Comparison of ENCODE assay signal across 30 mouse cellular contexts in the genomic region with DNA sequence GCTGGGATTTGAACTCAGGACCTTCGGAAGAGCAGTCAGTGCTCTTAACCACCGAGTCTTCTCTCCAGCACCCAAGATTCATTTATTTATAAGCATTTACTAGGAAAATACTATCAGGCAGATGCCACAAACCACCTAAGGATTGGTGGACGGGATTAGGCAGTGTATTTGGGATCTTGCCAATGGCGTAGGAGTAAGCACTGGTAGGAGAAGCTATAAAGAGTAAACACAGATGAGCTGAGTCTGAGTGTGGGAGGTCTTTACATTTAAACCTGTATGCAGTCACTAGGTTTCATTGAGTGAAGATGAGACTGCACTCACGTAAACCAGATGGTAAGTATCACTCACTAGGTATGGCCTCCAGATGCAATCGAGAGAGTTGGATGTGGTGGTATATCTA. TPM values are rescaled to one million over a fixed set of nuclear protein-coding genes. Genes with fewer than 3 reads are reported as not detected.
DNase-seq lines count a peak whose midpoint lies in the region; ATAC-seq lines count a peak whose summit lies in the region.
"Had no signal": no experiment of that assay in that cellular context is flagged by ENCODE, and none has a peak within 500 bp of the region (broad histone marks: within the 10 kb centered on the region; RNA-seq: fewer than 3 reads in every experiment).

No protein-coding gene starts in this region.

- H3K4me3 ChIP-seq in forebrain, embryonic 16.5 days (replicated peaks; ENCODE audit: low read length): no peak overlapping the region
- H3K4me3 ChIP-seq: embryonic facial prominence, embryonic 10.5 days; embryonic facial prominence, embryonic 13.5 days; erythroblast, embryonic 14.5 days; forebrain, embryonic 10.5 days; forebrain, embryonic 13.5 days; hindbrain, embryonic 12.5 days; hindbrain, embryonic 15.5 days had no signal

- no peak overlapping the region for H3K4me2 ChIP-seq in forebrain, embryonic 16.5 days (ENCODE audit: low read length)
- H3K4me2 ChIP-seq: embryonic facial prominence, embryonic 13.5 days; forebrain, embryonic 13.5 days; heart, embryonic 11.5 days; hindbrain, embryonic 12.5 days; hindbrain, embryonic 15.5 days had no signal

- H3K27ac ChIP-seq in forebrain, embryonic 16.5 days (ENCODE audit: low read length): no peak overlapping the region
- H3K27ac ChIP-seq: embryonic facial prominence, embryonic 10.5 days; embryonic facial prominence, embryonic 13.5 days; forebrain, embryonic 10.5 days; forebrain, embryonic 13.5 days; hindbrain, embryonic 12.5 days; hindbrain, embryonic 15.5 days had no signal

- H3K27me3 ChIP-seq in forebrain, embryonic 16.5 days (replicated peaks; ENCODE audit: control insufficient read depth, insufficient read depth, low read length): no peaks in the 10 kb centered on the region
- H3K27me3 ChIP-seq: CH12.LX; embryonic facial prominence, embryonic 13.5 days; forebrain, embryonic 13.5 days; hindbrain, embryonic 12.5 days; hindbrain, embryonic 15.5 days; Patski had no signal

- 96% methylated on average over 6 of the region's 6 CpGs for whole genome bisulfite sequencing in forebrain, embryonic 16.5 days

- peak; percentile 36 for DNase-seq in heart, adult 11 months
- DNase-seq in heart, postnatal 4 days: no peak
- peak; percentile 18 to 26 for DNase-seq in left cerebral cortex, postnatal 25 days (ENCODE audit: low spot score in 2 of 2)
- no peak for DNase-seq in left cerebral cortex, postnatal 10 days (ENCODE audit: extremely low spot score in 1 of 2, low spot score in 2 of 2)
- DNase-seq in right cerebral cortex, adult 2 months (ENCODE audit: low spot score in 2 of 2): peak; percentile 25 to 37
- DNase-seq in right cerebral cortex, postnatal 25 days: no peak
- DNase-seq: adrenal gland, postnatal 10 days; adrenal gland, postnatal 36 days; B cell, adult 2 months; cerebellum, adult 11 months; cerebellum, adult 2 months; cerebellum, adult 9-11 months; cerebellum, postnatal 25 days; embryo, embryonic 11 days; forebrain, postnatal 0 days; gastrocnemius, postnatal 10 days; gastrocnemius, postnatal 36 days; heart, postnatal 10 days had no signal

- ATAC-seq in forebrain, embryonic 16.5 days: no peak
- ATAC-seq: forebrain, embryonic 13.5 days; forebrain, postnatal 0 days; Patski had no signal

- H3K9me3 ChIP-seq in forebrain, embryonic 16.5 days (ENCODE audit: control insufficient read depth, low read length): no peaks in the 10 kb centered on the region
- H3K9me3 ChIP-seq: embryonic facial prominence, embryonic 10.5 days; embryonic facial prominence, embryonic 13.5 days; forebrain, embryonic 10.5 days; forebrain, embryonic 13.5 days; G1E; hindbrain, embryonic 12.5 days; hindbrain, embryonic 15.5 days had no signal

- intact Hi-C loops in left cerebral cortex, postnatal 25 days (cut with DNase I): no loop called here
- intact Hi-C loops in left cerebral cortex, postnatal 10 days (cut with DNase I): no loop called here

- no peaks in the 10 kb centered on the region for H3K4me1 ChIP-seq in forebrain, embryonic 16.5 days (replicated peaks; ENCODE audit: control insufficient read depth, insufficient read depth, low read length)
- H3K4me1 ChIP-seq: embryonic facial prominence, embryonic 10.5 days; embryonic facial prominence, embryonic 13.5 days; forebrain, embryonic 10.5 days; forebrain, embryonic 13.5 days; hindbrain, embryonic 12.5 days; hindbrain, embryonic 15.5 days had no signal

- H3K9ac ChIP-seq in forebrain, embryonic 16.5 days (replicated peaks; ENCODE audit: low read depth, low read length): no peak overlapping the region
- H3K9ac ChIP-seq: embryonic facial prominence, embryonic 13.5 days; forebrain, embryonic 13.5 days; forebrain, postnatal 0 days; hindbrain, embryonic 12.5 days; hindbrain, embryonic 15.5 days had no signal

- H3K36me3 ChIP-seq in forebrain, embryonic 16.5 days (ENCODE audit: control insufficient read depth, insufficient read depth): no peaks in the 10 kb centered on the region

RNA-seq across cellular contexts. Expression of gene I830077J02Rik, which starts 1.5 kb away (rescaled TPM):
- total RNA-seq in heart, postnatal 4 days (2021): 1 to 10 TPM in 1 of 2 experiments, under 1 TPM in 1; 0.69 to 1.4 TPM
- total RNA-seq in left cerebral cortex, postnatal 25 days (2021): under 1 TPM; 0.44 to 0.78 TPM
- total RNA-seq in left cerebral cortex, postnatal 10 days (2021): 1 to 10 TPM; 1.1 to 1.7 TPM
- 0.34 TPM in 1 of 2 replicates, not detected in the other for polyA plus RNA-seq in forebrain, embryonic 16.5 days (2015; fragmentation: Nextera tagmentation; extraction: Ambion mirVana)

RNA-seq across cellular contexts. Expression of gene Wdr77, which starts 25.2 kb away (rescaled TPM):
- total RNA-seq in heart, postnatal 4 days (2021): 10 to 100 TPM; 58.3 to 63.3 TPM
- 10 to 100 TPM; 49.5 to 51.6 TPM for total RNA-seq in left cerebral cortex, postnatal 25 days (2021)
- total RNA-seq in left cerebral cortex, postnatal 10 days (2021): 10 to 100 TPM; 62.8 to 66.1 TPM
- 111 and 118 TPM in 2 replicates for polyA plus RNA-seq in forebrain, embryonic 16.5 days (2015; fragmentation: Nextera tagmentation; extraction: Ambion mirVana)

RNA-seq across cellular contexts. Expression of gene Atp5f1, which starts 26.0 kb away (rescaled TPM):
- 100 to 1,000 TPM; 829 to 853 TPM for total RNA-seq in heart, postnatal 4 days (2021)
- total RNA-seq in left cerebral cortex, postnatal 25 days (2021): 100 to 1,000 TPM; 272 to 278 TPM
- 100 to 1,000 TPM; 298 to 310 TPM for total RNA-seq in left cerebral cortex, postnatal 10 days (2021)
- polyA plus RNA-seq in forebrain, embryonic 16.5 days (2015; fragmentation: Nextera tagmentation; extraction: Ambion mirVana): 482 and 504 TPM in 2 replicates

RNA-seq across cellular contexts. Expression of gene Ovgp1, which starts 39.6 kb away (rescaled TPM):
- under 1 TPM; 0.47 to 0.48 TPM for total RNA-seq in heart, postnatal 4 days (2021)
- total RNA-seq in left cerebral cortex, postnatal 25 days (2021): 1 to 10 TPM; 1.5 to 2.3 TPM
- 1 to 10 TPM; 1.9 to 2.3 TPM for total RNA-seq in left cerebral cortex, postnatal 10 days (2021)
- polyA plus RNA-seq in forebrain, embryonic 16.5 days (2015; fragmentation: Nextera tagmentation; extraction: Ambion mirVana): 3.8 and 3.9 TPM in 2 replicates
- polyA plus RNA-seq: erythroblast, embryonic 14.5 days had no signal

Comparison
In these comparisons a context has a peak if more than half of its experiments do, and no peak if none do; other contexts are left out.
1. DNase-seq: peak in heart, adult 11 months (single experiment), left cerebral cortex, postnatal 25 days (2 of 2) and right cerebral cortex, adult 2 months (2 of 2); none in heart, postnatal 4 days (single experiment), left cerebral cortex, postnatal 10 days (0 of 2) and right cerebral cortex, postnatal 25 days (single experiment).